Mouse (Mus musculus) heart, adult 11 months (tissue): Measurements from ENCODE around the gene Kif13a.

ENCODE experiments used
- DNase-seq: peaks from one replicate; pipeline ENCODE4 v3.0.0; 2022

The Kif13a gene

GRCm38 (mm10) chr13:46929719-46930658 is at the start of gene Kif13a:
Kif13a (minus strand) TSS chr13:46929867.
- peak; percentile 100 for DNase-seq

GRCm38 (mm10) chr13:46976532-46976931 is 46.9 kb upstream of the Kif13a start:
- DNase-seq, result no peak

- no peak for DNase-seq
Observed at GRCm38 (mm10) chr13:46975930-46976329, 46.3 kb upstream of the Kif13a start.

GRCm38 (mm10) chr13:46975031-46975551 is 45.4 kb upstream of the Kif13a start:
- no peak for DNase-seq

GRCm38 (mm10) chr13:46970286-46970945 is 40.7 kb upstream of the Kif13a start:
- peak; percentile 95 for DNase-seq

- no peak for DNase-seq
Observed at GRCm38 (mm10) chr13:46968626-46969025, 39.0 kb upstream of the Kif13a start.

GRCm38 (mm10) chr13:46967308-46967707 is 37.6 kb upstream of the Kif13a start:
- no peak for DNase-seq

GRCm38 (mm10) chr13:46960878-46961474 is 31.3 kb upstream of the Kif13a start:
- no peak for DNase-seq

GRCm38 (mm10) chr13:46959139-46959538 is 29.5 kb upstream of the Kif13a start:
- DNase-seq, result no peak

- DNase-seq, result no peak
Observed at GRCm38 (mm10) chr13:46951212-46951611, 21.5 kb upstream of the Kif13a start.

- no peak for DNase-seq
Observed at GRCm38 (mm10) chr13:46949741-46950140, 20.1 kb upstream of the Kif13a start.

GRCm38 (mm10) chr13:46948027-46948426 is 18.4 kb upstream of the Kif13a start:
- DNase-seq, result no peak

GRCm38 (mm10) chr13:46946041-46946440 is 16.4 kb upstream of the Kif13a start:
- DNase-seq, result no peak

- no peak for DNase-seq
Observed at GRCm38 (mm10) chr13:46945256-46945655, 15.6 kb upstream of the Kif13a start.

GRCm38 (mm10) chr13:46943294-46943693 is 13.6 kb upstream of the Kif13a start:
- no peak for DNase-seq

- DNase-seq, result no peak
Observed at GRCm38 (mm10) chr13:46934116-46934515, 4.4 kb upstream of the Kif13a start.

- DNase-seq, result no peak
Observed at GRCm38 (mm10) chr13:46932846-46933245, 3.2 kb upstream of the Kif13a start.

- no peak for DNase-seq
Observed at GRCm38 (mm10) chr13:46932049-46932448, 2.4 kb upstream of the Kif13a start.

- no peak for DNase-seq
Observed at GRCm38 (mm10) chr13:46930659-46931046, 986 bp upstream of the Kif13a start.

GRCm38 (mm10) chr13:46928961-46929691 is 541 bp downstream of the Kif13a start:
- peak; percentile 97 for DNase-seq

- DNase-seq, result no peak
Observed at GRCm38 (mm10) chr13:46928404-46928803, 1.3 kb downstream of the Kif13a start.

GRCm38 (mm10) chr13:46925671-46926070 is 4.0 kb downstream of the Kif13a start:
- DNase-seq, result no peak

GRCm38 (mm10) chr13:46921559-46921958 is 8.1 kb downstream of the Kif13a start:
- DNase-seq, result no peak
